11 mouse cellular contexts compared by ENCODE assay signal in genomic region chr10:81388505-81389055, GRCm38 (mm10). TPM values are rescaled to one million over a fixed set of nuclear protein-coding genes. Genes with fewer than 3 reads are reported as not detected.
A peak's percentile ranks its signal among the peaks of the same experiment; 100 is the strongest.
DNase-seq lines count a peak whose midpoint lies in the region; ATAC-seq and TF ChIP-seq lines count a peak whose summit lies in the region.
"Had no signal": no experiment of that assay in that cellular context is flagged by ENCODE, and none has a peak within 500 bp of the region (broad histone marks: within the 10 kb centered on the region; RNA-seq: fewer than 3 reads in every experiment).

Gm48552 (plus strand) TSS chr10:81389005.

- H3K9me3 ChIP-seq in hindbrain, embryonic 10.5 days = no peaks in the 10 kb centered on the region
- no peaks in the 10 kb centered on the region for H3K9me3 ChIP-seq in hindbrain, embryonic 14.5 days (ENCODE audit: control insufficient read depth, low read length)
- no peaks in the 10 kb centered on the region for H3K9me3 ChIP-seq in midbrain, embryonic 12.5 days
- H3K9me3 ChIP-seq in midbrain, embryonic 14.5 days (ENCODE audit: control insufficient read depth, low read length) = no peaks in the 10 kb centered on the region
- H3K9me3 ChIP-seq in stomach, embryonic 16.5 days (replicated peaks; ENCODE audit: control insufficient read depth, low read length) = no peaks in the 10 kb centered on the region
- H3K9me3 ChIP-seq: limb, embryonic 12.5 days; midbrain, embryonic 13.5 days had no signal

- no peaks in the 10 kb centered on the region for H3K27me3 ChIP-seq in cerebellum, adult 2 months (ENCODE audit: control insufficient read depth, insufficient read depth, low read length)
- peaks cover 7% of the 10 kb centered on the region for H3K27me3 ChIP-seq in hindbrain, embryonic 10.5 days (ENCODE audit: insufficient read depth, poor library complexity, severe bottlenecking)
- no peaks in the 10 kb centered on the region for H3K27me3 ChIP-seq in hindbrain, embryonic 14.5 days (ENCODE audit: control insufficient read depth, insufficient read depth, low read length)
- H3K27me3 ChIP-seq in midbrain, embryonic 12.5 days = no peaks in the 10 kb centered on the region; the same call in 1 of the 2 replicates
- H3K27me3 ChIP-seq in midbrain, embryonic 14.5 days (ENCODE audit: control insufficient read depth, insufficient read depth, low read length) = no peaks in the 10 kb centered on the region
- H3K27me3 ChIP-seq in stomach, embryonic 16.5 days (ENCODE audit: control insufficient read depth, insufficient read depth, low read length) = no peaks in the 10 kb centered on the region
- H3K27me3 ChIP-seq: limb, embryonic 12.5 days; midbrain, embryonic 13.5 days had no signal

- no peak within 1 kb of the TSS for H3K4me3 ChIP-seq in cerebellum, adult 2 months (replicated peaks; ENCODE audit: insufficient read depth, low read depth, low read length)
- no peak within 1 kb of the TSS for H3K4me3 ChIP-seq in hindbrain, embryonic 10.5 days
- no peak within 1 kb of the TSS for H3K4me3 ChIP-seq in hindbrain, embryonic 14.5 days (replicated peaks; ENCODE audit: low read length)
- no peak within 1 kb of the TSS for H3K4me3 ChIP-seq in midbrain, embryonic 12.5 days
- no peak within 1 kb of the TSS for H3K4me3 ChIP-seq in midbrain, embryonic 14.5 days (replicated peaks; ENCODE audit: low read depth, low read length)
- no peak within 1 kb of the TSS for H3K4me3 ChIP-seq in stomach, embryonic 16.5 days (replicated peaks; ENCODE audit: low read length)
- H3K4me3 ChIP-seq: limb, embryonic 12.5 days; midbrain, embryonic 13.5 days had no signal

- 66% methylated on average over 5 of the region's 5 CpGs for WGBS in cerebellum, adult 2 months
- 91% methylated on average over 5 of the region's 5 CpGs for WGBS in hindbrain, embryonic 10.5 days
- 85% methylated on average over 5 of the region's 5 CpGs for WGBS in hindbrain, embryonic 14.5 days
- 90% methylated on average over 5 of the region's 5 CpGs for whole genome bisulfite sequencing in midbrain, embryonic 12.5 days
- 90% methylated on average over 5 of the region's 5 CpGs for WGBS in midbrain, embryonic 14.5 days
- WGBS in stomach, embryonic 16.5 days = 50% methylated on average over 5 of the region's 5 CpGs

- ATAC-seq in cerebellum, adult (ENCODE audit: insufficient number of reproducible peaks, low FRiP score, low TSS enrichment) = no peak
- ATAC-seq in hindbrain, embryonic 14.5 days (ENCODE audit: low FRiP score) = no peak
- ATAC-seq in midbrain, embryonic 12.5 days (ENCODE audit: low FRiP score, low read depth) = no peak
- ATAC-seq in midbrain, embryonic 14.5 days (ENCODE audit: low FRiP score, low TSS enrichment) = no peak
- ATAC-seq in stomach, embryonic 16.5 days (ENCODE audit: insufficient read depth, low FRiP score) = no peak
- ATAC-seq: midbrain, embryonic 13.5 days had no signal

- H3K4me1 ChIP-seq in cerebellum, adult 2 months (ENCODE audit: control insufficient read depth, insufficient read depth, low read length) = peaks cover 14% of the 10 kb centered on the region
- H3K4me1 ChIP-seq in hindbrain, embryonic 10.5 days (replicated peaks) = peaks cover 51% of the 10 kb centered on the region
- H3K4me1 ChIP-seq in hindbrain, embryonic 14.5 days (replicated peaks; ENCODE audit: control insufficient read depth, insufficient read depth, low read length) = peaks cover 10% of the 10 kb centered on the region
- H3K4me1 ChIP-seq in midbrain, embryonic 12.5 days = peaks cover 29% of the 10 kb centered on the region
- H3K4me1 ChIP-seq in midbrain, embryonic 14.5 days (ENCODE audit: control insufficient read depth, insufficient read depth, low read length) = peaks cover 16% of the 10 kb centered on the region
- H3K4me1 ChIP-seq in stomach, embryonic 16.5 days (ENCODE audit: control insufficient read depth, insufficient read depth, low read length) = peaks cover 28% of the 10 kb centered on the region

- no peak for TF ChIP-seq POLR2A in cerebellum, adult 2 months (IDR thresholded peaks at IDR 0.05; ENCODE audit: borderline replicate concordance, insufficient read depth, low read length)

- no peak for TF ChIP-seq CTCF in cerebellum, adult 2 months (IDR thresholded peaks at IDR 0.05; ENCODE audit: borderline replicate concordance, insufficient read depth, low read depth, low read length)

- no peak for DNase-seq in cerebellum, adult 2 months
- DNase-seq in hindbrain, embryonic 10.5 days (ENCODE audit: low spot score) = no peak
- no peak for DNase-seq in hindbrain, embryonic 14.5 days (ENCODE audit: low spot score)
- DNase-seq in midbrain, embryonic 14.5 days = no peak
- DNase-seq in adrenal gland, postnatal 14 days = no peak
- DNase-seq: thymus, adult 2 months had no signal

- H3K36me3 ChIP-seq in hindbrain, embryonic 10.5 days = peaks cover 46% of the 10 kb centered on the region
- peaks cover 35% of the 10 kb centered on the region for H3K36me3 ChIP-seq in hindbrain, embryonic 14.5 days (replicated peaks; ENCODE audit: control insufficient read depth, insufficient read depth)
- H3K36me3 ChIP-seq in midbrain, embryonic 12.5 days = peaks cover 34% of the 10 kb centered on the region
- peaks cover 35% of the 10 kb centered on the region for H3K36me3 ChIP-seq in midbrain, embryonic 14.5 days (ENCODE audit: control insufficient read depth, insufficient read depth, low read length)
- peaks cover 6% of the 10 kb centered on the region; the same call in 1 of the 2 replicates for H3K36me3 ChIP-seq in stomach, embryonic 16.5 days (ENCODE audit: control insufficient read depth, insufficient read depth, low read length)

- H3K27ac ChIP-seq in cerebellum, adult 2 months (ENCODE audit: insufficient read depth, low read length) = no peak within 1 kb of the TSS
- H3K27ac ChIP-seq in hindbrain, embryonic 10.5 days = peak within 1 kb of the TSS; percentile 37
- no peak within 1 kb of the TSS for H3K27ac ChIP-seq in hindbrain, embryonic 14.5 days
- 0 out of 2 replicates have a peak within 1 kb of the TSS, but pooled peaks have one; percentile 46 for H3K27ac ChIP-seq in midbrain, embryonic 12.5 days (replicated peaks)
- H3K27ac ChIP-seq in midbrain, embryonic 14.5 days (replicated peaks; ENCODE audit: low read depth, low read length) = no peak within 1 kb of the TSS
- peak within 1 kb of the TSS; percentile 43; the same call in 1 of the 2 replicates for H3K27ac ChIP-seq in stomach, embryonic 16.5 days (ENCODE audit: low read length)
- H3K27ac ChIP-seq: limb, embryonic 12.5 days; midbrain, embryonic 13.5 days had no signal

- H3K4me2 ChIP-seq in hindbrain, embryonic 14.5 days (replicated peaks) = no peak within 1 kb of the TSS
- H3K4me2 ChIP-seq in midbrain, embryonic 12.5 days (replicated peaks) = no peak within 1 kb of the TSS
- H3K4me2 ChIP-seq in midbrain, embryonic 14.5 days (ENCODE audit: low read length) = no peak within 1 kb of the TSS
- H3K4me2 ChIP-seq in stomach, embryonic 16.5 days (ENCODE audit: low read depth, low read length) = no peak within 1 kb of the TSS
- H3K4me2 ChIP-seq: limb, embryonic 12.5 days; midbrain, embryonic 13.5 days had no signal

- H3K9ac ChIP-seq in hindbrain, embryonic 14.5 days = no peak within 1 kb of the TSS
- no peak within 1 kb of the TSS for H3K9ac ChIP-seq in midbrain, embryonic 12.5 days (replicated peaks)
- H3K9ac ChIP-seq in midbrain, embryonic 14.5 days (replicated peaks; ENCODE audit: low read length) = no peak within 1 kb of the TSS
- H3K9ac ChIP-seq in stomach, embryonic 16.5 days (ENCODE audit: low read length) = peak within 1 kb of the TSS; percentile 31; the same call in 1 of the 2 replicates
- H3K9ac ChIP-seq: limb, embryonic 12.5 days; midbrain, embryonic 13.5 days had no signal

RNA-seq across cellular contexts. Expression of gene Gm48552, which starts in this region (rescaled TPM):
- polyA plus RNA-seq in cerebellum, adult 2 months (2012; rRNA removed) = 10.7 and 13.8 TPM in 2 replicates
- 1.0 and 2.5 TPM in 2 replicates for polyA plus RNA-seq in hindbrain, embryonic 10.5 days (2016; fragmentation: Nextera tagmentation; extraction: Ambion mirVana)
- 1.9 and 2.2 TPM in 2 replicates for polyA plus RNA-seq in hindbrain, embryonic 14.5 days (2014; fragmentation: Nextera tagmentation; extraction: Ambion mirVana)
- polyA plus RNA-seq in midbrain, embryonic 12.5 days (2016; fragmentation: Nextera tagmentation; extraction: Ambion mirVana) = 0.50 and 2.3 TPM in 2 replicates
- polyA plus RNA-seq in midbrain, embryonic 14.5 days (2014; fragmentation: Nextera tagmentation; extraction: Ambion mirVana) = 1.3 and 2.9 TPM in 2 replicates
- polyA plus RNA-seq in stomach, embryonic 16.5 days (2015; fragmentation: Nextera tagmentation; extraction: Ambion mirVana) = 1.3 and 1.5 TPM in 2 replicates
- 0.64 and 2.1 TPM in 2 replicates for total RNA-seq in adrenal gland, postnatal 14 days (2021)

Comparison
In these comparisons a context has a peak if more than half of its experiments do, and no peak if none do; other contexts are left out.
1. H3K27ac ChIP-seq: peak in hindbrain, embryonic 10.5 days (single experiment), midbrain, embryonic 12.5 days (single experiment) and stomach, embryonic 16.5 days (single experiment); none in cerebellum, adult 2 months (single experiment), hindbrain, embryonic 14.5 days (single experiment) and midbrain, embryonic 14.5 days (single experiment).